Mouse (Mus musculus): Measurements from ENCODE around the gene Calr. TPM values are rescaled to one million over a fixed set of nuclear protein-coding genes. Genes with fewer than 3 reads are reported as not detected.

Calr gene
- 100 to 1,000 TPM; 297 to 306 TPM for total RNA-seq (2021)
- long read RNA-seq, experiment 1, transcript Calr-201 (9 exons, 2,184 nt), result major isoform, 39 of 65 reads
- long read RNA-seq, experiment 1, partial matches to known transcripts, result 4 of 65 reads
- long read RNA-seq, experiment 1, other reads (novel, unspliced or antisense), result 19 of 65 reads
- long read RNA-seq, experiment 2, transcript Calr-201 (9 exons, 2,184 nt), result major isoform, 16 of 30 reads
- long read RNA-seq, experiment 2, partial matches to known transcripts, result 4 of 30 reads
- long read RNA-seq, experiment 2, other reads (novel, unspliced or antisense), result 10 of 30 reads

DNA sequence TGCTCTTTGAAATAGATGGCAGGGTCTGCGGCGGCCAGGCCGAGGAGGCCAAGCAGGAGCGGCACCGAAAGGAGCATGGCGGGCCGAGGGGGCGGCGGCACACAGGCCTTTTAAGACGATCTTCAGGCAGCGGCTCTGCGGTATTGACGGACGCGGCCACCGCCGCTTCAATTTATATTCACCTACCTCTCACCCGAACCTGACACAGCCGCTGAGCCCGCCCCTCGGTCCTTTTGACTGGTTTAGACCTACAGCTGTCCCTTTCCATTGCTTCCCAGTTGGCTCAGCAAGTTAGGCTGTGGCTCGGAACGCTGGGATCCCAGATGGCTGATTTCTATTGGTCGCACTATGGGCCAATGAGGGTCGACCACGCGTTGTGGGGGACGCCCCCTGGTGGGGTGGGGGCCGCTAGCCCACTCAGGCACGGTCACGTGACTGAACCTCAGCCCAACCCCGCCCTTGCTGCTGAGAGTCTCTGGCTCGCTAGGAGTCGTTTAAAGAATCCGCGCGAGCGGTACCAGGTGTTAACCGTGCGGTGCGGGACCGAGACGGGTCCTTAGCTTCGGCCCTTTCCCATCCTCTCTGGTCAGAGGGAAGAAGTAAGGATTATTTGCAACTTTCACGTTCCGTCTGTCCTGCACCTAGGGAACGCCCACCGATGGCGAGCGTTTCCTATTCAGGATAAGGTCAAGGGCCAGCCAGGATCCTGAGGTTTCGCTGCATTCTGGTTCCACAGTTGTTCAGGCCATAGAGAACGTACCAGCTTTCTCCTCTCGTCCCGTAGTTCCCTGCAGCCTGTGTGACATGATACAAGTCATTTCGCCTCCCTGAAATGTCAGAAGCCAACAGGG lies at the start of gene Calr:
TSS of gene Calr (minus strand) at position 213 of the 851 bp plus-strand sequence.
- peak; percentile 98 to 100 for DNase-seq

DNA sequence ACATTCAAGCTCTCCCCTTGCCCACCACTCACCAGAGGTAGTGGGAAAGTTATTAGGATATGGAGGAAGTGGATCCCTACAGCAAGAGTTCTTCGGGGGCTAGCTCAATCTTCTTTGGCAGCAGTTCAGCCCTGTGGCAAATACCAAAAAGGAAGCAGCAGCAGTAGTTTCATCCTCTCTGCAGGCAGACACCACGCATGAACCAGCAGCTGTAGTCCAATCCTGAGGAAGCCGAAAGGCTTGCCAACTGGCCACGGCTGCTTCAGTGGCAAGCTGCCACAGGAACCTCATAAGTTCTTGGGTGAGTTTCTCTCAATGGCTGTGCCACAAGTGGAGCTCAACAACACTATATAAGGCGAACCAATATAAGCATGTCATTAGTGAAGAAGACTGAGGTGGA lies 49.2 kb upstream of the Calr start:
- DNase-seq, result no peak

- peak; percentile 96 to 98 for DNase-seq
These were observed 47.0 kb upstream of the Calr start, which contains the start of gene Gcdh for GRCm38 (mm10) chr8:84893709-84894134. TSS of gene Gcdh (minus strand) at chr8:84893921.

GRCm38 (mm10) chr8:84892993-84893708 lies 46.4 kb upstream of the Calr start:
- DNase-seq, result no peak

- DNase-seq, result no peak
These were observed 42.4 kb upstream of the Calr start for GRCm38 (mm10) chr8:84889141-84889540.

DNA sequence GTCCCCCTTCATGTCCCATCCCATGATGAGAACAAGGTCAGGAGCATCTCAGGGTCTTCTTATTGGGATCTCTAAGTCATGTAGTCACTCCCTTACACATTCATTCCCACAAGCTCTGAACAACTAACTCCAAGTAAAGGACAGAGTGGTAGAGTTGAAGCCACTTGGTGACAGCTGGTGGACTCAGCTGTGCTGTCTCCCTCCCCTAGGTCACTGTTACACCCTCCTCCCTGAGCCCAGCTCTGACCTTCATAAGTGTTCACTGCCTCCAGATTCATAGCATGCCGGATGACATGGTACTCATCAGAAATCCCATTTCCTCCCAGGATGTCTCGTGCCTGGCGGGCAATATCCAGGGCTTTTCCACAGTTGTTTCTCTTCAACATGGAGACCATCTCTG lies 41.5 kb upstream of the Calr start:
- no peak for DNase-seq

DNA sequence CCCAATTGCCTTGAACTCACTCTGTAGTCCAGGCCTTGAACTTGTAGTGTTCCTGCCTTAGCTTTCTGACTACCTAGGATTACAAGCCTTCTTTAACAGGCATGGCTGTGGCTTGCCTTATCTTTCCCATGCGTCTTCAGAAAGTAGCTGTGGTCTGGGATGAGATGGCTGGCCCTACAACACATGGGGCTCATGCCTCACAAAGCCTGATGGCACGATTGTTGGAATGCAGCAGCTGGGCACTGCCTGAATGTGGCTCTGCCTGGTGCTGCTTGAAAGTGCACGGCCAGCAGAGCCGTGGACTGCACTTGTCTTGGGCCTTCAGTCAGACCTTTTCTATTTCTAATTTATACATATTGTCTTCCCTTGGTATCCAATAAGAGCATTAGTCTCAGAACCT lies 38.0 kb upstream of the Calr start:
- DNase-seq, result no peak

- DNase-seq, result no peak
These were observed 32.2 kb upstream of the Calr start for GRCm38 (mm10) chr8:84878915-84879314.

GRCm38 (mm10) chr8:84877297-84878035 lies 30.7 kb upstream of the Calr start:
- DNase-seq, result no peak

DNA sequence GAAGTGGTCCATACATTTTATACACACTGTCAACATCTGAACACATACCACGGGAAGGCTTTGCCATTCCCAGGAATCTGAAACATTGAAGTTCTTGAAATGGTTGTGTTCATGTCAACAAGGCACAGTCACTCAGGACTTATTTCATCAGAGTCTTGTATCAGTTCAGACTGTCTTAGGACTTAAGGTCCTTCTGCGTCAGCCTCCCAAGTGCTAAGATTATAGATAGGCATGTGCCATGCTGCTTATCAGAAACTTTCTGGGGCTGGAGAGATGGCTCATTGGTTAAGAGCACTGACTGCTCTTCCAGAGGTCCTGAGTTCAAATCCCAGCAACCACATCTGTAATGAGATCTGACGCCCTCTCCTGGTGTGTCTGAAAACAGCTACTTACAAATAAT lies 27.6 kb upstream of the Calr start:
- DNase-seq, result no peak

DNA sequence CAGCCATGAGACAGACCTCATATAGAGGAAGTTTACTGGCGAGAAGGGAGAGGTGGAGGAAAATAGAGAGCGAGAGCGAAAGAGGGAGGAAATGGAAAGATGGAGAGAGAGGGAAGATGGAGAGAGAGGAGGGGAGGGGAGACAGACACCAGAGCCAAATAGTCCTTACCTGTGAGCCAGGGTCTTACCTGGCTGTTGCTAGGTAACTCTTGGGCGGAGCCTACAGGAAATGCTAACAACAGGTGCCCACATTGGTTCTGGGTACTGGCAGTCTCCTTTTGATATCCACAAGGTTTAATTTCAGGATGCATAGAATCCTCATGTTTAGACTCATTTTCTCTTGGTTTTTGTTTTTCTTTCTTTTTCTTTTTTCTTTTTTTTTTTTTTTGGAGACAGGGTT lies 26.3 kb upstream of the Calr start:
- DNase-seq, result no peak

DNA sequence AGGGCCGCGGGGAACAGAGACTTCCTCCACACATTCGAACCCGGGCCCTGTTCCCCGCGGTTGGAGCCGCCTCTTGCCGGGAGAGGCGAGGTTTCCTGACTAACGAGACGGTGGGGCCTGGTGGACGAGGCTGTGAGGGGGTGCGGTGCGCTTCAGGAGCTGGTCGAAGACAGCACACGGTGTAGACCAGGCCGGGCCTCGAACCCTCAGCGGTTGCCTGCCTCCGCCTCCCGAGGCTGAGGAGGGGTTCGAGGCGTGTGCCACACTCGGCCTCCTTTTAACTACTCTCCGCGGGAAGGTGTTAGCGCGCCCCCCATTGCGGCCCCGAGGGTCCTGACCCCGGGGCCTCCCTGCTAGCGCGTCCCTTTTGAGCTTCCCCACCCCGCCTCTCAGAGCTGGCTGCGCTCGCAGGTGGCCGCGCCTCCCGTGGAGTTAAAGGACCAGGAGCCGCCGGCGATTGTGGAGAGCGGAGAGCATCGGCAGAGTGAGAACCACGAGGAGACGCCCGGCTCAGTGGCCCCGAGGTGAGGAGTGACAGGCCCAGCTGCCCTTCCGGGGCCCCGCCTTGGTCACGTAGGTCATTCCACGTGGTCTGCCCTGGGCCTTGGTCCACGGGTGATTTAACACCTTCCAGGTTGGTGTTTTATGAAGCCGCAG lies 25.7 kb upstream of the Calr start:
- DNase-seq, result peak; percentile 14 to 28

GRCm38 (mm10) chr8:84871376-84872308 lies 24.9 kb upstream of the Calr start, which contains the start of gene Syce2:
TSS of gene Syce2 (plus strand) at chr8:84872111.
- DNase-seq, result peak; percentile 82 to 85

- peak; percentile 94 to 96 for DNase-seq
These were observed 10.2 kb upstream of the Calr start, which contains the start of gene Farsa for GRCm38 (mm10) chr8:84856864-84857441. TSS of gene Farsa (plus strand) at chr8:84856989.

- DNase-seq, result no peak
These were observed 9.7 kb upstream of the Calr start for GRCm38 (mm10) chr8:84856434-84856833.

DNA sequence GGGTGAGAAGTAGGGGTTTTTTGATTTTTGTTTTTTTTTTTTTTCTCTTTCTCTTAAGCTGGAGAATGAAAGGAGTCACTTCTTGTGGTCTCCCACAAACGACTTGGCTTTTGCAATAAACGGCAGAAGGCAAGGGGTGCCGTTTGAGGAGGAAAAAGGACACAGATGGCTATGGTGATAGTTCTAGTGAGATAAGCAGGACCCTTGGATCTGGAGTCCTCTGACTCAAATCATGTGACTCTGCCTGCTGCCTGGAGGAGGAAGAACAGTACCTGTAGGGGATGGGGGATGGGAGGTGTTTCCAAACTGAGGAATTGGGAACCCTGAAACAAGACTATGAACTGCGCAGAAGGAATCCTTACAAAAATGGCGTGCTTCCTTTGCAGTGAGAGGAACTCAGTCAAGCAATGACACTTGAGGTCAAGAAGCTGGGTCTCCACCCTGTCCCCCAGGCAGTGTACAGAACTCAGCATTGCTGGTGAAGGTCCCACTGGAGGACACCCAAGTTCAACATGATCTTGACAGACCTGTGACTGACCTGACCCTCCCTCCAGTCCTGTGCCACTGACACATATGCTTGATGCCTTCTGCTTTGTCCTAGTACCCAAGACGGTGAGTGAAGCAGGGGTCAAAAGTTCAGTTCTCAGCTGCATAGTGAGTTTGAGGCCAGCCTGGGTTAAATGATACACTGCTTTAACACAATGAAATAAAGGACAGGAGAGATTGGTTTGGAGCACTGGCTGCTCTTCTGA lies 1.1 kb upstream of the Calr start:
- DNase-seq, result peak in 1 of 2 experiments; percentile 32

GRCm38 (mm10) chr8:84846094-84846721 lies 526 bp downstream of the Calr start:
- peak in 1 of 2 experiments; percentile 31 for DNase-seq

DNA sequence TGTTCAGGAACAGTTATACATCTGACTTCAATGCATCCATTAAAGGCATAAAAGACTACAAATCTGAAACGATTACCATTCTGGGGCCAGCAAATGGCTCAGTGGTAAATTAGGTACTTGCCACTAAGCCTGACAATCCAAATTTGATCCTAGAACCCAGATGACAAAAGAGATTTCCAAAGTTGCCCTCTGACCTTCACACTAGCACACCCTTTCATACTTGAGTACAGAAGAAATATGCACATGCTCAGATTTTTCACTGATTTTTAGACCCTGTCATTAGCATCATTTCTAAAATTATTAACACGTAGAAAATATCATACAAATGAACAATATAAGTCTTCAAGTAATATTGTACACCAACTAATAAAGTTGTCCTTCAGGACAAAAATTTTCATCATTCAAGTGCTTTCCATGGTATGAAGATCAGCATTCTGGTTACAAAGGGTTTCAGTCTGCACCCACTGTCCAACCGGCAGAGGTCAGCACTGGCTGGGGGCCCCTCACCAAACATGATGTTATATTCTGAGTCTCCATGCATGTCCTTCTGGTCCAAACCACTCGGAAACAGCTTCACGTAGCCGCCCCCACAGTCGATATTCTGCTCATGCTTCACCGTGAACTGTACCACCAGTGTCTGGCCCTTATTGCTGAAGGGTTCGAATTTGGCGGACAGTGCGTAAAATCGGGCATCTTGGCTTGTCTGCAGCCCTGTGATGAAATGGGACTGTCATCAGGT lies 1.2 kb downstream of the Calr start:
- peak in 1 of 2 experiments; percentile 48 for DNase-seq

Data from heart, adult 18-20 months (tissue).